Mouse (Mus musculus) lung, adult 2 months (tissue): ENCODE results near the gene Fdx1l.

Experiments
- CTCF ChIP-seq: fragments of 200-500 bp; IDR thresholded peaks from 2 replicates; pipeline ENCODE4 v1.5.1; 2011; ENCODE audit warnings: mild to moderate bottlenecking, low read length, control low read depth; ENCODE audit not compliant: insufficient read depth
- POLR2A ChIP-seq: fragments of 200-500 bp; IDR thresholded peaks from 2 replicates; pipeline ENCODE4 v1.6.1; 2011; ENCODE audit warnings: low read depth, mild to moderate bottlenecking, control low read depth, low read length, borderline replicate concordance; ENCODE audit errors: extremely low read depth

DNA sequence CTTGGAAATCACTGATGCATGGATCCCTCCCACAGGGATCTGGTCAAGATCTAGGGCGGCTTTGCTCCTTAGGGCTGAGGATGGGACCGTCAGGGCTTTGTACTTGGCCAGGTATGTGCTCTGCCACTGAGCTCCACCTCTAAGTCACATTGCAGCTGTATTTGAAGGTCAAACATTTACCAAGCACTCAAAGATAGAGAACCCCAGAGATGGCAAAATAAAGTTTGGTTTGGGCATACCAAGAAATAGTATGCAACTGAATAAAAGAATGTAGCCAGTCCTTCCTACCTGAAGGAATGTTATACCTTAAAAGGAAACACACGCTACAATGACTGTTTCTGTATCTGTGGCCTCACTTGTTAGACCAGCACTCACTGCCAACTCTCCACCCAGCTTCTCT is 52.1 kb downstream of the Fdx1l start:
- TF ChIP-seq POLR2A (no peak), CTCF (no peak)
